Mouse (Mus musculus) bone marrow macrophage, adult 2 months (primary cell): ENCODE measurements around the gene Rnf151.

Experiments used
- CTCF ChIP-seq: IDR thresholded peaks from 2 replicates; pipeline ENCODE4 v1.5.1; 2012; ENCODE audit warnings: low read depth, mild to moderate bottlenecking, low read length, moderate library complexity
- POLR2A ChIP-seq: IDR thresholded peaks from 2 replicates; pipeline ENCODE4 v1.6.1; 2012; ENCODE audit warnings: mild to moderate bottlenecking, low read depth, low read length, borderline replicate concordance

- TF ChIP-seq CTCF (no peak), POLR2A (no peak)
Observed at GRCm38 (mm10) chr17:24707801-24708425, 9.9 kb downstream of the Rnf151 start.
